Mouse (Mus musculus): ENCODE data around the gene Dhrs11.
A peak's percentile ranks its signal among the peaks of the same experiment; 100 is the strongest.

Gene Dhrs11

GRCm38 (mm10) chr11:84822487-84822886 lies 6.3 kb downstream of the Dhrs11 start:
- DNase-seq: no peak

DNA sequence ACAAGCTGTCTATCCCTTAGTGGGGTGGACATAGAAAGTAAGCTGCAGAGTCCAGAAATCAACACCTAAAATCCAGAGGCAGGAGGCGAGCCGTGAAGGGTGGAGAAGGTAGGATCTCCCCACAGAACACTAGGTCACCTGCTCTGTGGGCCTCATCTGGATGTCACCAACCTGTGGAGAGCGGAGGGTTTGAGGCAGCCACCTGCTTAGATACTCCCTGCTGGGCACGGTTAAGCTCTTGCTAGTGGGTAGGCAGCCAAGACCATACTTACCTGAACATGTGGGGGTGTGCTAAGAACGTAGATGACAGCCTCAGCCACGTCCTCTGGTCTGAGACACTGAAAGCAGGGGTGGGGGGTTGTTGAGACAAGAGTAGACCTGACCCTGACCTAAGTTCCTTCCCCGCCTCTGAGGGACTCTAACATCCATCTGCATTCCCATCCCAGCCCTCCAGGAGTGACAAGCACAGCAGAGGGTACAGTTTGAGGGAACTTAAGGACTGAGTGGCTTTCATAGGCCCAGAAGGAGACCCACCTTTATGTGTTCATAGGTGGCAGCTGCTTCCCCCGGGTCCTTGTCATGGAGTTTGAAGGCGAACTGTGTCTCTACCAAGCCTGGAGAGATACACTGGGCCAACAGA lies 7.5 kb downstream of the Dhrs11 start:
- no peak for DNase-seq

DNA sequence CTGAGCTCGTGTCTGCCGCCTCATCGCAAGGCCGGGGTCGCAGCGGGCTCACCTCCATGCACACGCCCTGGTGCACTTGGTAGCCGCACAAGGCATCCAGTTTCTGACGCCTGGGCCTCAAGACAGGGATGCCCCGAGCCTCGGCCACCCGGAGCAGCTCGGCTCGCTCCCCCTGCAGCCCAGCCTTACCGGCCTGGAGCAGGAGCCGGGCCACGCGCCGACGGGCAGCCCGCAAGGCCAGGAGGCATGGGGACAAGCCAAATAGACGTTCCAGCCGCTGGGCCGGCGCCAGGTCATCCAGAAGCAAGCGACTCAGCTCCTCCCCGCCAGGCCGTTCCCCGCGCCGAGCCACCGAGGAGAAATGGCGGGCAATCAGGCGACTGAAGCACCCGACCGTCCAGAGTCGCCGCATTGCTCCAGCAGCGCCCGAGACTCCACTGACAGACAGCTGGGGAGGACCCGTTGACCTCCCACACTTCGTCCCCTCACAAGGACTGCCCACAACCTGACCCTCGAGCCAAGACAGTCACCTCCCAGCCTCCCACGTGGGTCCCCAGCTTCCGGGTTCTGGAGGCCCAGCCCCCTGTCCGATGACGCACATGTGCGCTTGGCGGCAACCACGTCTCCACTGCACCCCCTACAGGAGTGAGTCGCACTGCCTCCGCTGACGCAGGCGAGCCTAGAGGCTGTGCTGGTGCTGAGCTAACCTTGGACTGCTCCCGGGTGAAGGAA lies 9.7 kb downstream of the Dhrs11 start, which contains the start of gene Mrm1:
Gene Mrm1, minus strand, starts transcription at position 555 of the 732 bp plus-strand sequence.
- peak; percentile 96 to 97 for DNase-seq

DNA sequence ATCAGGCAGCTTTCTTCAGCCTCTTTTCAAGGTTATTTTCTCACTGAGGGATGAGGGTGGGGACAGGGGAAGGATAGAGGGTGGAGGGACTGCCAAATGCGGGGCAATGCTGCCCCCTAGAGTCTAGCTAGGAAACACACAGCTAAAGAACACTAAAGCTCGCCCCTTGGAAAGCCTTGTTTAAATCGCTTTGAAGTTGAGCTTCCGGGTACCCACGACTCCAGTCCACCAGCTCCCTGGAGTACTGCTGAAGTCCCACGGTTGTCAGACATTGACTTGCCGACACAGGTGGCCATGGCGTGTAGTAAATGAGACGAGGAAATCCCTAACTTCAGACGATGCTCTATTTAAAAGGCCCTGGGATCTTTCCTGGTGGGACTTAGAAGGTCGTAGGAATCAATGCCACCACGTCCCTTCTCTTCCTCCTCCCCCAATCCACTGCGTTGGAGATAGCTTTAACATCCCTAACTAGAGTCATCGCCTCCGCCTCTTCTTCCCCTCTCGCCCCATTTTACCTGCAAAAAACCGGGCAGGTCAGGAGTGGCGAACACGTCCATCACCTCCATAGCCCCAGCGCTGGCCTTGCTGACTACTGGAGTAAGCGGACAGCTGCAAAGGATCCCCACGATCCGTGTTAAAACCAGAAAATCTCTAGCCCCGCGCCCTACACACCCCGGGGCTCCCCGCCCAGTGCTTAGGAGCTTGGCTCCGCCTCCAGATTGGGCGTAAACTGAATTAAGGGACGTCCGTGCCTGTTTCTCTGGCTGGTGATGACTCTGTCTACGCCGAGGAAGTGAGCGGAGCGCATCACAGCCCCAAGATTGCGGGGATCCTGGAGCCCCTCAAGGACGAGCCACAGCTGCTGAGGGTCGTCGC lies 10.5 kb downstream of the Dhrs11 start:
- peak; percentile 87 to 88 for DNase-seq

GRCm38 (mm10) chr11:84817362-84817761 lies 11.4 kb downstream of the Dhrs11 start:
- peak in 1 of 2 experiments; percentile 11 for DNase-seq

- peak; percentile 52 to 58 for DNase-seq
Observed at GRCm38 (mm10) chr11:84813724-84814510, 14.9 kb downstream of the Dhrs11 start.

DNA sequence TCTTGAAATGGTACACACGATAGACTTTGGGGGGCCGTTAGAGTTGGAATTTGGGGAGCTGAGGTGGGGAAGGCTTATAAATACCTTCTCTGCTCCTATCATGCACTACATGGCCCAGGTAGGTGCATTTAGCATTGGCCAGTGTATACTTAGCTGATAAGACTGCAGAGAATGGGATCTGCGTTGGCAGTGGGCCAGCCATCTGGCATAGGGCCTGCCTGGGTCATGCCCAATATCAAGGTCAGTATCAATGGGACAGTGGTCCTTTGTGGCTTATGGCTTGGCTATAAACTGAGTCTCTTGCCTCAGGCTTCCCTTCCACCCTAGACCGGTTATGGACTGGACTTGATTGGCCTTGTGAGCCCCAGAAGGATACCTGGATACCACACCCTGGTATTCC lies 24.4 kb downstream of the Dhrs11 start:
- no peak for DNase-seq

- peak; percentile 27 to 43 for DNase-seq
Observed at GRCm38 (mm10) chr11:84797627-84798353, 31.0 kb downstream of the Dhrs11 start.

- DNase-seq: no peak
Observed at GRCm38 (mm10) chr11:84797026-84797425, 31.8 kb downstream of the Dhrs11 start.

DNA sequence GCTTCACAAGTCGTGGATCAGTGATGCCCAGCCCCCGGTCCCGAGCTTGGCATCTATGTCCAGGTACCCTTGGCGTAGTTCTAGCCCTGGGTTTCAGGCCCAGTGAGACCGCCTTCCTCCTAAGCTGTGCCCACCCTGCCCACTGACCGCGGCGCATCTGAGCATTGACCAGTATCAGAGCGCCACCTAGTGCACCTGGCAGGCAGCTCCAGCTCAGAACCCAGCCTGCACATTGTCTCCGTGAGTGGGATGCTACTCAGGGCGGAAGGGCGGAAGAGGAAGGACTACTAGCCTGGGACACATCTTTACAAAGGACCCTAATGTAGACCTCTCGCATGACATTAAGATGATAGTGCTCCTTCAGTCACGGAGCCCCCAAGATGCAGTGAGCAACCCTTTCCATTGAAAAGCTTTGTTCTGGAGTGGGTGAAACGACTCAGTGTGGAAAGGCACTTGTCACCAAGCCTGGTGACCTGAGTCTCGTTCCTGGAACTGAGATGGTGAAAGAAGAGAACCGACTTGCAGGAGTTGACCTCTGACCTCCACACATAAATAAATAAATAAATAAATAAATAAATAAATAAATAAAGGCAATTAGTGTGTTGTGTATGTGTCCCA lies 34.2 kb downstream of the Dhrs11 start:
- DNase-seq: peak; percentile 18 to 40

- DNase-seq: no peak
Observed at GRCm38 (mm10) chr11:84793545-84793944, 35.2 kb downstream of the Dhrs11 start.

GRCm38 (mm10) chr11:84790383-84790782 lies 38.4 kb downstream of the Dhrs11 start:
- DNase-seq: no peak

- no peak for DNase-seq
Observed at GRCm38 (mm10) chr11:84780143-84780870, 48.5 kb downstream of the Dhrs11 start.

GRCm38 (mm10) chr11:84775560-84775959 lies 53.2 kb downstream of the Dhrs11 start:
- DNase-seq: no peak

GRCm38 (mm10) chr11:84774870-84775514 lies 53.8 kb downstream of the Dhrs11 start:
- no peak for DNase-seq

All from lung, adult 18-20 months (tissue).